Mouse (Mus musculus): Measurements from ENCODE around the gene Cfap100.

- no peak for TF ChIP-seq CTCF (IDR thresholded peaks at IDR 0.05; ENCODE audit: insufficient read depth, low read length)
- TF ChIP-seq POLR2A (IDR thresholded peaks at IDR 0.05; ENCODE audit: borderline replicate concordance, extremely low read depth, low read depth, low read length): no peak
Measured at GRCm38 (mm10) chr6:90395751-90396150, 32.8 kb downstream of the Cfap100 start.
